ENCODE assay signal across 7 mouse cellular contexts in genomic region chr1:131754916-131755315, GRCm38 (mm10). TPM values are rescaled to one million over a fixed set of nuclear protein-coding genes. Genes with fewer than 3 reads are reported as not detected.
A peak's percentile ranks its signal among the peaks of the same experiment; 100 is the strongest.
DNase-seq lines count a peak whose midpoint lies in the region; ATAC-seq and TF ChIP-seq lines count a peak whose summit lies in the region.

No protein-coding gene starts in this region.

- no peak overlapping the region for H3K27ac ChIP-seq in MEL (ENCODE audit: control insufficient read depth, low read depth, low read length)
- H3K27ac ChIP-seq in heart, embryonic 10.5 days: peak overlapping the region; percentile 17; the same call in 1 of the 2 replicates
- no peak overlapping the region for H3K27ac ChIP-seq in neural tube, embryonic 15.5 days (replicated peaks)
- no peak overlapping the region for H3K27ac ChIP-seq in forebrain, embryonic 11.5 days (ENCODE audit: low read depth, low read length)

- H3K79me2 ChIP-seq in MEL (ENCODE audit: control insufficient read depth, insufficient read depth, low read length, poor library complexity): no peaks in the 10 kb centered on the region

- no peak for TF ChIP-seq POLR2A in MEL (IDR thresholded peaks at IDR 0.05; ENCODE audit: control insufficient read depth in 1 of 2, insufficient read depth in 1 of 2, low read depth in 1 of 2, low read length in 2 of 2, poor library complexity in 1 of 2)

- H3K4me2 ChIP-seq in neural tube, embryonic 15.5 days: no peak overlapping the region
- no peak overlapping the region for H3K4me2 ChIP-seq in forebrain, embryonic 11.5 days (ENCODE audit: low read depth, low read length, severe bottlenecking)

- 80% methylated on average over 4 of the region's 4 CpGs for WGBS in heart, embryonic 10.5 days
- WGBS in neural tube, embryonic 15.5 days: 93% methylated on average over 4 of the region's 4 CpGs
- WGBS in forebrain, embryonic 11.5 days: 88% methylated on average over 4 of the region's 4 CpGs

- DNase-seq in MEL (ENCODE audit: low read depth, low spot score): peak; percentile 31
- DNase-seq in adrenal gland, postnatal 10 days: peak; percentile 86
- peak; percentile 68 for DNase-seq in heart, embryonic 10.5 days (ENCODE audit: low spot score)
- peak; percentile 65 to 74 for DNase-seq in lung, adult 18-20 months
- DNase-seq in T-cell, adult 2 months (ENCODE audit: low spot score): no peak
- no peak for DNase-seq in forebrain, embryonic 11.5 days (ENCODE audit: low spot score)

- no peak for TF ChIP-seq EP300 in MEL (IDR thresholded peaks at IDR 0.05; ENCODE audit: low read depth in 1 of 2, low read length in 2 of 2)

- peaks cover 0 to 15% of the 10 kb centered on the region in 2 experiments; a peak in 2 of 4 replicates for H3K4me1 ChIP-seq in MEL (ENCODE audit: control insufficient read depth in 1 of 2, insufficient read depth in 2 of 2, low read length in 2 of 2)
- H3K4me1 ChIP-seq in heart, embryonic 10.5 days: peaks cover 28% of the 10 kb centered on the region
- H3K4me1 ChIP-seq in neural tube, embryonic 15.5 days: no peaks in the 10 kb centered on the region
- H3K4me1 ChIP-seq in forebrain, embryonic 11.5 days (replicated peaks; ENCODE audit: control insufficient read depth, insufficient read depth, low read length): no peaks in the 10 kb centered on the region

- no peak overlapping the region for H3K9ac ChIP-seq in MEL (ENCODE audit: control insufficient read depth, low read depth, low read length, poor library complexity, severe bottlenecking)
- no peak overlapping the region for H3K9ac ChIP-seq in neural tube, embryonic 15.5 days (replicated peaks)
- H3K9ac ChIP-seq in forebrain, embryonic 11.5 days (ENCODE audit: low read length): no peak overlapping the region

- TF ChIP-seq CTCF in MEL (IDR thresholded peaks at IDR 0.05 in 2 of 3, conservative IDR thresholded peaks at IDR 0.05 in 1 of 3; ENCODE audit: control insufficient read depth in 1 of 3, insufficient read depth in 1 of 3, low read depth in 2 of 3, low read length in 3 of 3, poor library complexity in 1 of 3, severe bottlenecking in 1 of 3): no peak

- ATAC-seq in neural tube, embryonic 15.5 days (ENCODE audit: low FRiP score): no peak
- ATAC-seq in forebrain, embryonic 11.5 days (replicated peaks; ENCODE audit: low FRiP score): no peak

- no peak for TF ChIP-seq RAD21 in MEL (IDR thresholded peaks at IDR 0.05; ENCODE audit: low read depth, low read length)

- H3K9me3 ChIP-seq in MEL (replicated peaks; ENCODE audit: insufficient read depth, low read length): no peaks in the 10 kb centered on the region
- H3K9me3 ChIP-seq in heart, embryonic 10.5 days: no peaks in the 10 kb centered on the region
- H3K9me3 ChIP-seq in neural tube, embryonic 15.5 days (replicated peaks): no peaks in the 10 kb centered on the region
- no peaks in the 10 kb centered on the region for H3K9me3 ChIP-seq in forebrain, embryonic 11.5 days (ENCODE audit: control insufficient read depth, low read length)

- H3K36me3 ChIP-seq in MEL (ENCODE audit: control insufficient read depth in 1 of 2, insufficient read depth in 2 of 2, low read length in 2 of 2): peaks cover 0 to 8% of the 10 kb centered on the region in 2 experiments; a peak in 2 of 4 replicates
- H3K36me3 ChIP-seq in heart, embryonic 10.5 days: no peaks in the 10 kb centered on the region
- no peaks in the 10 kb centered on the region for H3K36me3 ChIP-seq in neural tube, embryonic 15.5 days
- no peaks in the 10 kb centered on the region for H3K36me3 ChIP-seq in forebrain, embryonic 11.5 days (ENCODE audit: control insufficient read depth, insufficient read depth, low read length)

- H3K4me3 ChIP-seq in MEL (ENCODE audit: control insufficient read depth in 1 of 2, insufficient read depth in 1 of 2, low read depth in 2 of 2, low read length in 2 of 2): no peak overlapping the region
- H3K4me3 ChIP-seq in heart, embryonic 10.5 days: no peak overlapping the region
- no peak overlapping the region for H3K4me3 ChIP-seq in neural tube, embryonic 15.5 days (replicated peaks)
- no peak overlapping the region for H3K4me3 ChIP-seq in forebrain, embryonic 11.5 days (ENCODE audit: low read depth, low read length)

- H3K27me3 ChIP-seq in MEL (ENCODE audit: control insufficient read depth in 1 of 2, insufficient read depth in 2 of 2, low read length in 2 of 2): peaks cover 1 to 7% of the 10 kb centered on the region in 2 experiments
- H3K27me3 ChIP-seq in heart, embryonic 10.5 days (ENCODE audit: insufficient read depth, poor library complexity, severe bottlenecking): peaks cover 23% of the 10 kb centered on the region
- H3K27me3 ChIP-seq in neural tube, embryonic 15.5 days (replicated peaks): no peaks in the 10 kb centered on the region
- H3K27me3 ChIP-seq in forebrain, embryonic 11.5 days (ENCODE audit: control insufficient read depth, insufficient read depth, low read length): no peaks in the 10 kb centered on the region

TF ChIP-seq in MEL, 35 proteins besides CTCF, POLR2A, EP300 and RAD21:
- no peak for TF ChIP-seq MYB (IDR thresholded peaks at IDR 0.05; ENCODE audit: low read depth, low read length)

RNA-seq across cellular contexts. Expression of gene Slc26a9, which starts 11.1 kb away (rescaled TPM):
- total RNA-seq in MEL (2012; rRNA removed): not detected in 2 replicates
- polyA plus RNA-seq in MEL (2012; ENCODE audit: insufficient read depth in 1 of 2, insufficient read length in 2 of 2, low read depth in 1 of 2, low replicate concordance in 2 of 2, missing spikeins in 1 of 2): under 1 TPM in 1 of 2 experiments, not detected in 1; 0.04 TPM
- total RNA-seq in adrenal gland, postnatal 10 days (2021): under 1 TPM in 1 of 2 experiments, not detected in 1; 0.15 TPM
- 0.05 and 0.06 TPM in 2 replicates for polyA plus RNA-seq in heart, embryonic 10.5 days (2016; fragmentation: Nextera tagmentation; extraction: Ambion mirVana)
- polyA plus RNA-seq in neural tube, embryonic 15.5 days (2015; fragmentation: Nextera tagmentation; extraction: Ambion mirVana): 0.09 and 0.10 TPM in 2 replicates
- not detected in 2 replicates for polyA plus RNA-seq in forebrain, embryonic 11.5 days (2014; fragmentation: Nextera tagmentation; extraction: Ambion mirVana)

RNA-seq across cellular contexts. Expression of gene Pm20d1, which starts 42.3 kb away (rescaled TPM):
- total RNA-seq in MEL (2012; rRNA removed): not detected in 2 replicates
- polyA plus RNA-seq in MEL (2012; ENCODE audit: insufficient read depth in 1 of 2, insufficient read length in 2 of 2, low read depth in 1 of 2, low replicate concordance in 2 of 2, missing spikeins in 1 of 2): not detected
- 10 to 100 TPM; 14.7 to 19.1 TPM for total RNA-seq in adrenal gland, postnatal 10 days (2021)
- polyA plus RNA-seq in heart, embryonic 10.5 days (2016; fragmentation: Nextera tagmentation; extraction: Ambion mirVana): 2.1 and 3.1 TPM in 2 replicates
- 0.13 and 1.0 TPM in 2 replicates for polyA plus RNA-seq in neural tube, embryonic 15.5 days (2015; fragmentation: Nextera tagmentation; extraction: Ambion mirVana)
- polyA plus RNA-seq in forebrain, embryonic 11.5 days (2014; fragmentation: Nextera tagmentation; extraction: Ambion mirVana): 0.86 and 1.2 TPM in 2 replicates

Comparison
In these comparisons a context has a peak if more than half of its experiments do, and no peak if none do; other contexts are left out.
1. DNase-seq: peak in MEL (single experiment), adrenal gland, postnatal 10 days (single experiment), heart, embryonic 10.5 days (single experiment) and lung, adult 18-20 months (2 of 2); none in T-cell, adult 2 months (single experiment) and forebrain, embryonic 11.5 days (single experiment).